Mouse (Mus musculus): ENCODE measurements around the gene Bglap3.

DNA sequence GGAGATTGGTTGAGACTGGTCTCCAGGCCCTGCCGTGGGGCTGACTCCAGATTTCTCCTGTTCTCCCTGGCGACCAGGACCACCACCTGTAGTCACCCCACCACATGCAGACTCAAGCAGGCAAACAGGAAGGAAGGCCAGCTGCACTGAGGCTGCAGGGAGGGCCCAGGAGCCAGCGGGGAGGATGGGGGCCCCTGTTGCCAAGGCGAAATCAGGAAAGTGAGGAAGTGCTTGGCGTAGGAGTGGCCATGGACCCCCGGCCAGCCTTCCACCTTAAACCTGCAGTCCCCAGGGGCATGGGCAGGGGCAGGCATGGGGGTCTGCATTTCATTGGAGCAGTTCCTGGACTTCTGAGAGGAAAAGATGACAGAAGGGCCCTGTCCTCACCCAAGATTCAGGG, 11.4 kb downstream of the Bglap3 start:
- TF ChIP-seq POLR2A (IDR thresholded peaks at IDR 0.05; ENCODE audit: borderline replicate concordance, extremely low read depth, insufficient read depth, insufficient read length, poor library complexity, severe bottlenecking) (no peak), CTCF (IDR thresholded peaks at IDR 0.05; ENCODE audit: borderline replicate concordance, extremely low read depth, insufficient read depth, insufficient read length) (no peak)
